Mouse (Mus musculus): Measurements from ENCODE around the gene Rbms1. TPM values are rescaled to one million over a fixed set of nuclear protein-coding genes. Genes with fewer than 3 reads are reported as not detected.

The Rbms1 gene
- total RNA-seq, 1 experiment from 2014 or later = 18.5 TPM

DNA sequence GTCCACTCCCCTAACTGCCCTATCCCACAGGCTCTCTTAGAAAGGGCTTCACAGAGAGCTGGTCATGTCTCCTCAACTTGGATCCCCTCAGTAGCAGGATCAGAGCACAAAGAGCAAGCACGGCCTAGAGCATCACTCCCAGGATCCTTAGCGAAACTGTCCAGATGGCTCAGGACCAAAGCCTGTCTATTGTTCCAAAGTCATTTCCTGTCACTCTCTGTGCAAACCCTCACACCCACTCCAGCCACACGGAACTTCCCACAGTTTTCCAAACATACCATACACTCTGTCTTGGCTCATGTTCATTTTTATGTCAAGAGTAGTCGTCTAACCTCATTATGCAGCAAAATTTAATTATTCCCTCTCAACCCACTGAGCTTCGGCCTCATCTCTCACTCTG is 40.6 kb downstream of the Rbms1 start:
- ATAC-seq (replicated peaks; ENCODE audit: low read depth, poor library complexity, severe bottlenecking) = no peak

DNA sequence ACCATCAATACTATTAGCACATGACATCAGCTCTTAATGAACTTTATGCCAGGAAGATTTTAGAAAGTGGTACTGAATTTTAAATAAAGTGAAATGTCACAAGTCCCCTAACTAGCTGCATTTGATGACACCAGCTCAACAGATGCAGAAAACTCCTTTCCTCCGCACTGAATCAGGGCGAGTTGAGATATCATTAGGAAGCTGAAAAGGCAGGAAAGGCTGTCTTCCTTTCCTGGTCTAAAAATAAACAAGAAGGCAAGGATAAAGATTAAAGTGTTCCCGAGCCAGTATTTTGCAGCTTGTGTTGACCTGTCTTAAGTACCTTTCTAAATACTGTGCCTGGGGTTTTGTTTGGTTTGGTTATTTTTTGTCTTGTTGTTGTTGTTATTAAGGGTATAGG is 42.9 kb downstream of the Rbms1 start:
- no peak for ATAC-seq (replicated peaks; ENCODE audit: low read depth, poor library complexity, severe bottlenecking)

DNA sequence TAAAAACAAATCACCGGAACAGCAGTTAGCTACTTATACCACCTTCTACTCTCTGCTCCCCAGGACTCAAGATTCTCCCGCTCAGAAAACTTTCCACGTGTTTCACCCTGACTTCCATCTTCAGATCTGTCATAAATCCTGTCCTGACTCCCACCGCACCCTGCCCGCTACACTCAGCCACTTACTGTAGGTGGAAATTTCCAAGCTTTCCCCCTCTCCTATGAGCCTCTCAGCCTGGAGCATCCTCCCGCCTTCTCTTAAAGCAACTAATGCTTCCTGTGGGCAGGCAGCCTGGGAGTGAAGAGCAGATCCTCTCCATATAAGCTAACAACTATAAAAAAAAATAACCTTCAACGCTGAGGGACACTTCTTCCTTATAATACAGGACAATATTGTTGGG is 44.6 kb downstream of the Rbms1 start:
- ATAC-seq (replicated peaks; ENCODE audit: low read depth, poor library complexity, severe bottlenecking) = no peak

DNA sequence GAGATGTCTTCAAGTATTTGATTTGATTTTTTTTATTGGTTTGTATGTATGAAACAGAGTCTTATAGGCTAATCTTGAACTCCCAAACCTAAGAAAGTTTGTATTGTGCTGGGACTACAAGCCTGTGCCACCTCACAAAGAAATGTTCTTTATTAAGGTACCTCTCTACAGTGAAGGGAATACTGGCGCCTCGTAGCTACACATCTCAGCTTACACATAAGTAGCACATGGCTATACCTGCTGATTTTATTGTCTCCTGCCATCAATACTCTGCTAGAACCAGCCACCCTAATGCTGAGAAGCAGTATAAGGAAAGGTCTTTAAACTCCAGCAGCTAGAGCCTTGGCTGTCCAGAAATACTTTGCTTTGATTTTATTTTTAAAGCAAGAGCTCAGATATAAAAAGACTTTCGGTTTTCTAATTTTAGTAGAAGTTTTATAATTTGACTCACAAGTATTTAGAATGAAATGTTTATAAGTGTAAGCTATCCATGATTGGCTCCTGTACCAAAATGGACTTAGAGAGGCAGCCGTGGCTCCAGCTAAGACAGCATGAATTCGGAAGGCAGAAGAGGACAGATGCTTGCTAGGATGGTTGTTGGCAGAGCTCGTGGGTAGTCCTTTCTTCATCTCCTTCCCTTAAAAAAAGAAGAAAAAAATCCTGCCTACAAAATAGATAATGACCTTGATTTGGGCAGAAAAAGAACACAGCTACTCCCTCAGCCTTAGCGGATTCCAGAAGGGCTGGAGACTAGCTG is 48.3 kb downstream of the Rbms1 start:
- ATAC-seq (replicated peaks; ENCODE audit: low read depth, poor library complexity, severe bottlenecking) = no peak

DNA sequence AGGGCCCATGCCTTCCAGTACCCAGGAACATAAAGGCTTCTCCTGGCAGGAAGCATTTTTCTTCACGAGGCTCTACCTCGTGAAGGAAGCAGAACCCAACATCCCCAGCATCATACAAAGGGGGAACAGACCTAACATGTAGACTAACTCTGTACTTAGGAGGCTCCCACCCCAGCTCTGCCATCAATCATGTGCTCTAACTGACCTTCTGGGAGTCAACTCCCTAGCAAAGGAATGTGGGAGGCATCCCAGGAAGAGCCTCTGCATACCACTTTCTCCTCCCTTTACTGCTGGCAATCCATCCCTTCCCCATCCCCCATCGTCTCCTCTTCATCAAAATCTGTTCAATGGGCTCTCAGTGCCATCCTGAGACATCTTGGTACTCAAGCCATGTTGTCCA is 49.7 kb downstream of the Rbms1 start:
- no peak for ATAC-seq (replicated peaks; ENCODE audit: low read depth, poor library complexity, severe bottlenecking)

DNA sequence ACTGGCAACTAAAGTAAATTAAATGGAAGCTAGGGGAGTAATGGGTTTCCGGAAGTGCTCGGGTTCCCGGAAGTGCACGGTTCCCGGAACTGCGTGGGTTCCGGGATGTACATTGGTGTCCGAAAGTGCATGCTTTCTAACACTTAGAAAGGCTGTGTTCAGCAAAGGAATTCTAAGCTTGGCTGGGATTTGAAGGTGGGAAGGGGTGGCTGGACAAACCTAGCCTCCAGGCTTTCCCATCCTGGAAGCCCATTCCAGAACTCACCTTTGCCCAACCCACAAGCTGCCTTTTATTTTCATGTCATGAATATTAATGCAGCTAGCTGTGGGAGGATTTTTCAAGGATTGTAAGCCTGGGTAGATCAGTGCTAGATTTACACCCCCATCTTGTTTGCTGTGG is 51.3 kb downstream of the Rbms1 start:
- no peak for ATAC-seq (replicated peaks; ENCODE audit: low read depth, poor library complexity, severe bottlenecking)

DNA sequence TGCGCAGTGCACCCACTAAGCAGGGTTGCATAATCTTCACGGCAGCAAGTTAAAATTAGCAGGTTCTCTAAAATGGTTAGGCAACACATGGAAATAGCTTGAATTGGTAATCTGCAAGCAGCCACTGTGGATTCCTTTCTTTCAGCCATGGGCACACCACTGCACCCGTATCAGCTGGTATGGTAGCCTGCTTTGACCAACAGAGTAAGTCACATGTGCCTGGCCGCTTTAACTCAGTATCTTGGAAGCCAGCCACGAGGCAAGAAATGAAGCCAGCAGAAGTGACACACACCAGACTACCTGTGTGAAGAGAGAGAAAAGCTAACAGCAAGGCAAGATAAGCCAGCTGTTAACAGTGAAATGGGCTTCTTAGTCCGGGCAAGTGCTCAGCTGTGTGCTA is 52.2 kb downstream of the Rbms1 start:
- peak; percentile 96 for ATAC-seq (replicated peaks; ENCODE audit: low read depth, poor library complexity, severe bottlenecking)

DNA sequence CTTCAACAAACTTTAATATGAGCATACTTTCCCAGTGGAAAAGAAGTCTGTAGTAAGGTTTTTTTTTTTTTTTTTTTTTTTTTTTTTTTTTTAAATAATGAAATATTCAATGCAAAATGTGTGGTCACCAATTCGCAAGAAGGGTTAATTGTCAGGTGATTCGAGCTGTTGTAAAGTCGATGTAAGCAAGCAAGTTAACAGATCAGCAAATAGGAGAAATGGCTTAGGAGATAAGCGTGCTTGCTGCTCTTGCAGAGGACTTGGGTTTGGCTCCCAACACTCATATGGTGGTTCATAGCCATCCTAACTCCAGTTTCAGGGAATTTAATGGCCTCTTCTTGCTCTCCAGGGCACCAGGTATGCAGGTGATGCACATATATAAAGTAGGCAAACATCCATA is 54.4 kb downstream of the Rbms1 start:
- ATAC-seq (replicated peaks; ENCODE audit: low read depth, poor library complexity, severe bottlenecking) = no peak

DNA sequence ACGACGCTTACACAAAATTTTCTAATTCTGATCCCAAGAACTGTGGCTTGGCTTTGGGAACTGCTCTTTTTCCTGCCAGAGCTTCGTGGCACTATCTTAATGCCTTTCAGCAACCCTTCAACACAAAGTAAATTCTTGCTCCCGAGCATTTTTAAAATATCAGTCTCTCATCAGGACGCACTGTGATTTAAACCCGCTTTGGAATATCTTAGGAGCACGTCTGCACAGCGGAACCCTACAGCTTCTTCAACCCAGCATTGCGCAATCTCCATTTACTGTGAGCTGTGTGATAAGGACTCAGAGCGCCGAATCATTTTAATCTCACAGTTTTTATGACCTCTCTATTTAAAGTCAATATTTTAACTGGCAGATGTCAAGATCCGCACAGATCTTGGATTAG is 54.9 kb downstream of the Rbms1 start:
- no peak for ATAC-seq (replicated peaks; ENCODE audit: low read depth, poor library complexity, severe bottlenecking)

DNA sequence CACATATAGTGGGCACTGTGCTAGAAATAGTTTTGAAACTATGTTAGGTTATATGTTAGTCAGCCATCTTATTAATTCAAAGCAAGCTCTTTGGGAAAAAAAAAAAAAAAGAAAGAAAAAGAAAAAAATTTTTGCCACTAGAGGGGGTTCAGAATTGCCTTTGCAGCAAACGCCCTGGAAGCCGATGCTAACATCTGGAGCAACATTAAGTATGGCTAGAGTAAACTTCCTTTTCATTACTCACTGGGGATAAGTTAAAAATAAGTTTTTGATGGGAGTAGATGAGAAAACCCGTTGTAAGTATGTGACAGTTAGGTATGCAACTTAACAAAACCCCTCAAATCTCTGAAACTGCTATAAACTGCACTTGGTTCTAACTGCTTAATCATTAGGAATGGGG is 57.7 kb downstream of the Rbms1 start:
- ATAC-seq (replicated peaks; ENCODE audit: low read depth, poor library complexity, severe bottlenecking) = no peak

DNA sequence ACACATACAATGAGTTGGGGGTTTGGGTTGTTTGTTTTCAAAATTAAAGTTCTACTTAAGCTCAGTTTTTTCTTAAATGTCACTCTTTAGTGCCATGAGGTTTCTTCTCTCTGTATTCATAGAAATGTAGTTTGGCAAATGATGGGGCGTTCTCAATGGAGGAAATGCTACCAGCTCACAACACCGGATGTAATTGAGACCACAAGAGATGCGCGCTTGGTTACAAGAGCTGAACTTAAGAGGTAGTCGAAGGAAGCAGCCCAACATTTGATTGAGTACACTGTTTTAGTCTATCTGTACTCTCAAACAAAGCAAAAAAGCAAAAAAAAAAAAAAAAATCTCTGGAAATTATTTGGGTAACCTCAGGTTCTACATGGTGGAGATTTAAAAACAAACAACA is 58.9 kb downstream of the Rbms1 start:
- peak; percentile 41 for ATAC-seq (replicated peaks; ENCODE audit: low read depth, poor library complexity, severe bottlenecking)

DNA sequence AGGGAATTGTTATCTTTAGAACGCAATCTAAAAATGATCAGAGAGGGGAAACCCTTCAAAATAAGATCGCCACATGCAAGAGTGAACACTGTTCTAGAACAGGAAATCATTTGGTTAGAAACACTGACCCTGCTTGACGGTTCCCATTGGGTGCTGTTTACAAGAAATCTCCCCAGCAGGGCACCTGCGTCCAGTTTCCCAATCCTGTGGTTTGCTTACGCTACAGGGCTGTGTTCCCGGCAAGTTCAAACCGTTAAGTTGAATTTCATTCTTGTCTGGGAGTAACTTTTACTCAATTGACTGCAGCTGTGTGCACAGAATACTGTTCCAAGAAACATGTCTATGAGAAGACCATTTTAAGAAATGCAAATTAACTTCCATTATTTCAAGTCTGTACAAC is 59.5 kb downstream of the Rbms1 start:
- peak; percentile 76 for ATAC-seq (replicated peaks; ENCODE audit: low read depth, poor library complexity, severe bottlenecking)

DNA sequence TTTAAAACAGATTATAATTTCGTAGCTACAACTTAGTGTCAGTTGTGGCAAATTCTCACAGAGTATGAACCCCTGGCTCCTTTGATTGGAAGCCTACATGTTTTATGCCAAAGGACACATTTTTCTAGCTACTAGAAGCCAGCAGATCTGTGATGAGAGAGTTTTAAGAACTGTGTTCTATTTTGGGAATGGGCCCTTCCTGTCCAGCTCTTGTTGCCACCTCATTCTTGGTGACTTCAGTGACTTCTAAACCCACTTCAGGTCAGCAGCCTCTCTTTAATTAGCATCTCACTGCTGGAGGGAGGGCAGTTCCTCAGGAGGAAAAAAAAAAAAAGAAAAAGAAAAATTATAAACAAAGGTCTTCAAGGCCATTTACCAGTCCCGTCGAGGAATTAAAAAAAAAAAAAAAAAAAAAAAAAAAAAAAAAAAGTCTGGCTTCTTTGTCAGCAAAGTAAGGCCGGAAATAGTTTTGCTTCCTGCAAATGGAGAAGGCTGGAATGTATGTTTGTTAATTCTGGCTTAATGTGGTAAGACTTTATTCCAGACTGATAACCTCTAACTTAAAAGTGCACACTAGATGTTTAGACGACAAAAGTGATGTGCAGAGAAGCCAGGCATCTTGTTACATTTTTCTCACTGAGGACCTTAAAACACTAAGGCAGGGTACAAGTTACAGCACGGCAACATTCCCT is 60.4 kb downstream of the Rbms1 start:
- no peak for ATAC-seq (replicated peaks; ENCODE audit: low read depth, poor library complexity, severe bottlenecking)

DNA sequence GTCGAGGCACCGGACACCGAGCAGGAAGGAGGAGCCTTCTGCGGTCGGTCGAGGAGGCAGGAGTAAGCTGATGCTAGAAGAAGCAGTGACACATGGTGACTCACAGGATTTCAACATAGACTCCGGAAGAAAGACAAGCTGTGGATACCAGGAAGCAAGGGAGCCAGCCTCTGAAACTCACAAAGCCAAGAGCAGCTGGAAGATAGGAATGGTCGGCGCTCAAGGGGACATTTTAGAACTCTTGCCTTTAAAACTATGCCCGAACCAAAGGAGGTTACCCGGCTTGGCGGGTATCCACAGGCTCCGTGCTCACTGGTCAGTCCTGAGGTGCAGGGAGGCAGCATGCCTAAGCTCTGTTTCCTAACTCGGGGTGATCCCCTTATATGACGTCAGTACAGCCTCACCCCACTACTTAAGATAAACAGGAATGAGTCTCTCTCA is 61.5 kb downstream of the Rbms1 start:
- ATAC-seq (replicated peaks; ENCODE audit: low read depth, poor library complexity, severe bottlenecking) = peak; percentile 77

DNA sequence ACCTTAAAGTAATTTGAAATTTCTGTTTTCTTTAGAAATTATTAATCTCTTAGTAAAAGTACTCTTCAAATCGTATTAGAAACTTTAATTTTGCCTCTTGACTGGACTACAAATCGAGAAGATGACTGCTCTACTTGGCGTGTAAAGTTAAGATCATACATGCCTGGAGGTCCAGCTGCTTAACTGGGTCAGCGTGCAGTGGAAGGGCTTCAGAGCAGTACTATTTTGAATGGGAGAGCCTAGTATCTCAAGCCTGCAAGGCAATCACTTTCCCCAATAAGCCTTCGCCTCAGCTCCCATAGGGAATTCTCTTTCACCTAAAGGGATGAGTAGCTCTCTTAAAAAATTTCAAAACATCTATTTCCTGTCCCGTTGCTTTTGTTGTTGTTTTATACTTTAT is 62.0 kb downstream of the Rbms1 start:
- ATAC-seq (replicated peaks; ENCODE audit: low read depth, poor library complexity, severe bottlenecking) = no peak

DNA sequence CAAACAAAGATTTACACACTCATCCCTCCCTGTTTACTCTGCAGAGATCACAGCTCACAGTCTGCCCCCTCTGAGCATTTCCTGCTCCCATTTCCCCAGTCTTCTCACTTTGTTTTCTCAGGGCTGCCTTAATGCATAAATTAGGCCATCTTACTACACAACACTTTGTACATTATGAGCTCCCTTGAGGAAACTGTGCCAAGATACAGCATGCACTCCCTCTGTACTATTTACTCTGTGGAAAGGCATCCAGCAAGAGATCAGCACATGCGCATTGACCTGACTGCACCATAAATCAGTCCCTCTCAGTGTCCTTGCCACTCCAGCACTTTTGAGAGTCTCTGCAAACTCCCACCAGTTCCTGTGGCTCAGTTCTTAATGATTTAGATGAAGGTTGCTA is 70.0 kb downstream of the Rbms1 start:
- ATAC-seq (replicated peaks; ENCODE audit: low read depth, poor library complexity, severe bottlenecking) = no peak

DNA sequence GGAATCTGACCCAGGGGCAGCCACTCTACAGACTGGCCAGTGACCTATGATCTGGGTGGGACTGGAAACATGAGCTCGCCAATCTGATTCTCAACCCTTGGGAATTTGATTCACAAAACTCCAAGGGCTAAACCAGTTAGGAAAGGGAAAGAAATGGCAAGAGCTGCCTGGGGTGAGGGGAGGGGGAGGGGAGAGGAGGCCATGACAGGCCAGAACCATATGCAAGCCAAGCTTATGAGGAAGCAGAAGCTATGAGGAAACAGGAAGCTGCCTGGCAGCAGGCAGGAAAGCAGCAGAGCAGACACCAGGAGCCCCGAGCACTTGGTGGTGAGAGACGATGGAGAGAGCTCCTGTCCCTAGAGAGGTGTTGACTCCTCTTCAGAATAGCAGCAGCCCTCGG is 79.1 kb downstream of the Rbms1 start:
- peak; percentile 74 for ATAC-seq (replicated peaks; ENCODE audit: low read depth, poor library complexity, severe bottlenecking)

DNA sequence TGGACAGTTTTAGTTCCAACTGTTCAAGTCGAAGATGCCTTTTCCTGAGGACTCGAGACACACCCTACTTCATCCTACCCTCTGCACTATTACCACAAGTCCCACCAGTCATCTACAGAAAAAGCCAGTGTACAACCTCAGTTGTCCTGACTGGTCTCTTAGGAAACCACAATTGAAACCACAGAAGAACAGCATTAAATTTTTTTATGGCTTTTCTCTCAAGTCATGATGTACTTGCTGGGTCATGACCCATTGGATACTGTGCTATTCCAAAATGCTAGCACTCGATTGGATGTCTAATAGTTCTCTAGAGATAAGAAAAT is 80.0 kb downstream of the Rbms1 start:
- ATAC-seq (replicated peaks; ENCODE audit: low read depth, poor library complexity, severe bottlenecking) = peak; percentile 42

DNA sequence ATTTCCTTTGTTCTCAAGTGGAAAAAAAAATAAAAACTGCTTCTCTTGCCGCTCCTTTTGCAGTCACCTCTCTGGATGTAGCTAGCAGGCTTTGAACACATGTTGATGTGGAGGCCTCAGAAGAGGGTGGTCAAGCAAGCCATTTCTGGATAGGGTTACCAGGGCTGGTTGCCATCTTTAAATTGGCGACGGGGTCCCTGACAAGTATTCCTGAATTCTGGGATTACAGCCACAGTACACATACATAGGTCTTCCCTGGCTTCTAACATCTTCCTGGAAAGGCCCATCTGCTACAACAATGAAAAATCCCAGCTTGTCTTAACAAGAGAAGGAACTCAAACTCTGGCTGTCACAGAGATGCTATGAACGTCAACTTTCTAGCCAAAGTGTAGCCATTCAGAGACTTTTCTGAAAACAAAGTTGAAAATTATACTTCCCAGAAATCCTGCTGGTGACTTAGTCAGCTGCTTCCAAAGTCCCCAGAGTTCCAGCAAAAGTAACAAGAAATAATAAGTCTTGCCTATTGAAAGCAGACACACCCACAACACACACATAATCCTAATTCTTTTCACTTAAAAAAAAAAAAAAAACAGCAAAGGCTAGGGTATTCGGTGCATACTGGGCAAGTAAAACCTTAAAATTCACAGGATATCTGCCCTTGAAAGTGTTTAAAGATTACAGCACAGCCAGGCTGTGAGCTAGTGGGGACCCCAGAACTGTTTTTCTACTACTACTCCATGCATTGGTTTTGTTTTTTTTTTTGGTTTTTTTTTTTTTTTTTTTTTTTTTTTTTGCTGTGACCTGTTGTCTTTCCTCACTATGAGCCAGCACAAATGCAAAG is 80.6 kb downstream of the Rbms1 start:
- no peak for ATAC-seq (replicated peaks; ENCODE audit: low read depth, poor library complexity, severe bottlenecking)

DNA sequence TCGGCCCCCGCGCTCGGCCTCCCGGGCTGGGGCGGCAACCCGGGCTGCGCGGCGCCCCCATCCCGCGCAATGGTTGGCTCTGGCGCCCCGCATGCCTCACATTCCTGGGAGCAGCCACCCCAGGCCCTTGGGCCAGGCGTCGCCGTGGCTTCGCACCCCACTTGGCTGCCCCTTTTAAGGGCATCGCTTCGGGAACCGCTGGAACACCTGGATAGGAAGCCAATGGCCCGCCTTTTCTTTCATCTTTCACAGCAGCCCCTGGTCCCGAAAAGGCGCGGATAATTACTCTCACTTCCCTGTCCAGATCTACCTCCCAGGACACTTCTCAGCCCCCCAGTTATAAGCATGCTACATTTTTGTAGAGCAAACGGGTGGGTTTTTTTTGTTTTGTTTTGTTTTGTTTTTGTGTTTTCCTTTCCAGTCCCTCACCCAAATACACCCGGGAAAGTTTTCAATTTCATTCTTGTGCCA is 81.4 kb downstream of the Rbms1 start:
- no peak for ATAC-seq (replicated peaks; ENCODE audit: low read depth, poor library complexity, severe bottlenecking)

All from common myeloid progenitor, adult 5-6 weeks (primary cell).